In genomic region chr4:116877729-116878321, GRCm38 (mm10) we compare ENCODE assay signal across 8 mouse cellular contexts. TPM values are rescaled to one million over a fixed set of nuclear protein-coding genes. Genes with fewer than 3 reads are reported as not detected.
A peak's percentile ranks its signal among the peaks of the same experiment; 100 is the strongest.
DNase-seq lines count a peak whose midpoint lies in the region; ATAC-seq and TF ChIP-seq lines count a peak whose summit lies in the region.

No protein-coding gene starts in this region.

- peak; percentile 41 for DNase-seq in lung, embryonic 14.5 days
- DNase-seq in lung, postnatal 25 days (ENCODE audit: low spot score), result no peak
- DNase-seq in forebrain, postnatal 0 days, result no peak
- DNase-seq in induced T-regulatory cell, adult 2 months (ENCODE audit: low read depth), result peak; percentile 25
- DNase-seq in limb, embryonic 14.5 days (ENCODE audit: low spot score), result peak; percentile 18
- DNase-seq in neural tube, embryonic 10.5 days (ENCODE audit: extremely low spot score, low spot score), result peak; percentile 68
- DNase-seq in thymus, postnatal 36 days, result peak; percentile 3 to 9

- WGBS in lung, embryonic 14.5 days, result 1% methylated on average over 53 of the region's 57 CpGs
- WGBS in forebrain, postnatal 0 days, result 1% methylated on average over 48 of the region's 57 CpGs
- WGBS in limb, embryonic 14.5 days, result under 1% methylated on average over 25 of the region's 57 CpGs

- peak overlapping the region; percentile 76 for H3K4me3 ChIP-seq in lung, embryonic 14.5 days (ENCODE audit: low read depth, low read length)
- H3K4me3 ChIP-seq in brown adipose tissue, adult 24 weeks (ENCODE audit: insufficient read depth, low read depth, low read length), result peak overlapping the region; percentile 90
- peak overlapping the region; percentile 91 for H3K4me3 ChIP-seq in forebrain, postnatal 0 days (ENCODE audit: low read depth, low read length)
- peak overlapping the region; percentile 82 for H3K4me3 ChIP-seq in limb, embryonic 14.5 days (replicated peaks; ENCODE audit: low read length)

- H3K9me3 ChIP-seq in lung, embryonic 14.5 days (ENCODE audit: low read depth, low read length), result no peaks in the 10 kb centered on the region
- H3K9me3 ChIP-seq in forebrain, postnatal 0 days (ENCODE audit: low read length), result no peaks in the 10 kb centered on the region
- no peaks in the 10 kb centered on the region for H3K9me3 ChIP-seq in limb, embryonic 14.5 days (ENCODE audit: control insufficient read depth, low read length)

- TF ChIP-seq CTCF in lung, embryonic 14.5 days (IDR thresholded peaks at IDR 0.05; ENCODE audit: low read depth), result no peak
- TF ChIP-seq CTCF in forebrain, postnatal 0 days (IDR thresholded peaks at IDR 0.05; ENCODE audit: low read depth), result no peak

- no peak; the same call in 1 of the 2 replicates for ATAC-seq in lung, embryonic 14.5 days (ENCODE audit: insufficient read depth)
- ATAC-seq in forebrain, postnatal 0 days, result no peak
- no peak for ATAC-seq in limb, embryonic 14.5 days (ENCODE audit: low FRiP score, low read depth)

- H3K27me3 ChIP-seq in lung, embryonic 14.5 days (ENCODE audit: insufficient read depth, low read length), result peaks cover 31% of the 10 kb centered on the region
- no peaks in the 10 kb centered on the region for H3K27me3 ChIP-seq in forebrain, postnatal 0 days (ENCODE audit: insufficient read depth, low read length)
- H3K27me3 ChIP-seq in limb, embryonic 14.5 days (ENCODE audit: control insufficient read depth, insufficient read depth, low read length), result peaks cover 18% of the 10 kb centered on the region

- no peak for TF ChIP-seq POLR2A in limb, embryonic 14.5 days (IDR thresholded peaks at IDR 0.05; ENCODE audit: borderline replicate concordance, extremely low read depth, insufficient read depth, insufficient read length)

- peak overlapping the region; percentile 68 for H3K9ac ChIP-seq in lung, embryonic 14.5 days
- H3K9ac ChIP-seq in forebrain, postnatal 0 days, result peak overlapping the region; percentile 82
- peak overlapping the region; percentile 65 for H3K9ac ChIP-seq in limb, embryonic 14.5 days (ENCODE audit: low read depth, low read length, severe bottlenecking)

- H3K4me2 ChIP-seq in lung, embryonic 14.5 days, result peak overlapping the region; percentile 97
- peak overlapping the region; percentile 70 for H3K4me2 ChIP-seq in forebrain, postnatal 0 days (ENCODE audit: low read depth)
- peak overlapping the region; percentile 95 for H3K4me2 ChIP-seq in limb, embryonic 14.5 days (replicated peaks; ENCODE audit: low read depth, low read length, severe bottlenecking)

- no peaks in the 10 kb centered on the region for H3K36me3 ChIP-seq in lung, embryonic 14.5 days (ENCODE audit: insufficient read depth)
- H3K36me3 ChIP-seq in forebrain, postnatal 0 days (ENCODE audit: insufficient read depth), result no peaks in the 10 kb centered on the region
- no peaks in the 10 kb centered on the region for H3K36me3 ChIP-seq in limb, embryonic 14.5 days (ENCODE audit: control insufficient read depth, insufficient read depth, low read length)

- 0 out of 2 replicates have a peak overlapping the region, but pooled peaks have one; percentile 84 for H3K27ac ChIP-seq in lung, embryonic 14.5 days (ENCODE audit: low read depth)
- H3K27ac ChIP-seq in brown adipose tissue, adult 24 weeks (replicated peaks; ENCODE audit: low read depth, low read length), result no peak overlapping the region
- peak overlapping the region; percentile 95 for H3K27ac ChIP-seq in forebrain, postnatal 0 days (ENCODE audit: low read depth, low read length)
- no peak overlapping the region for H3K27ac ChIP-seq in limb, embryonic 14.5 days (replicated peaks; ENCODE audit: low read depth, low read length)

- no peaks in the 10 kb centered on the region for H3K4me1 ChIP-seq in lung, embryonic 14.5 days (ENCODE audit: insufficient read depth)
- H3K4me1 ChIP-seq in brown adipose tissue, adult 24 weeks (ENCODE audit: control insufficient read depth, insufficient read depth, insufficient read length, low read length), result no peaks in the 10 kb centered on the region
- no peaks in the 10 kb centered on the region; the same call in 1 of the 2 replicates for H3K4me1 ChIP-seq in forebrain, postnatal 0 days (ENCODE audit: insufficient read depth)
- no peaks in the 10 kb centered on the region for H3K4me1 ChIP-seq in limb, embryonic 14.5 days (ENCODE audit: control insufficient read depth, insufficient read depth, low read length)

RNA-seq across cellular contexts. Expression of gene Zswim5, which starts 0.6 kb away (rescaled TPM):
- 0.47 and 0.79 TPM in 2 replicates for polyA plus RNA-seq in lung, embryonic 14.5 days (2014; fragmentation: Nextera tagmentation; extraction: Ambion mirVana)
- polyA plus RNA-seq in brown adipose tissue, adult 24 weeks (2012; ENCODE audit: insufficient read depth, insufficient read length, missing spikeins), result 0.79 and 1.2 TPM in 2 replicates
- total RNA-seq in forebrain, postnatal 0 days (2014; rRNA removed), result 17.4 and 25.3 TPM in 2 replicates
- 1.9 and 2.4 TPM in 2 replicates for polyA plus RNA-seq in forebrain, postnatal 0 days (2015; fragmentation: Nextera tagmentation; extraction: Ambion mirVana)
- polyA plus RNA-seq in limb, embryonic 14.5 days (2012; rRNA removed), result 1.0 and 1.2 TPM in 2 replicates
- 0.23 and 0.58 TPM in 2 replicates for polyA plus RNA-seq in limb, embryonic 14.5 days (2014; fragmentation: Nextera tagmentation; extraction: Ambion mirVana)

RNA-seq across cellular contexts. Expression of gene Hpdl, which starts 56.3 kb away (rescaled TPM):
- polyA plus RNA-seq in lung, embryonic 14.5 days (2014; fragmentation: Nextera tagmentation; extraction: Ambion mirVana), result 0.71 and 0.91 TPM in 2 replicates
- 6.5 and 10.3 TPM in 2 replicates for polyA plus RNA-seq in brown adipose tissue, adult 24 weeks (2012; ENCODE audit: insufficient read depth, insufficient read length, missing spikeins)
- 0.38 and 0.43 TPM in 2 replicates for total RNA-seq in forebrain, postnatal 0 days (2014; rRNA removed)
- 0.74 and 0.78 TPM in 2 replicates for polyA plus RNA-seq in forebrain, postnatal 0 days (2015; fragmentation: Nextera tagmentation; extraction: Ambion mirVana)
- 0.57 and 0.79 TPM in 2 replicates for polyA plus RNA-seq in limb, embryonic 14.5 days (2012; rRNA removed)
- polyA plus RNA-seq in limb, embryonic 14.5 days (2014; fragmentation: Nextera tagmentation; extraction: Ambion mirVana), result 0.39 and 1.1 TPM in 2 replicates

Comparison
In these comparisons a context has a peak if more than half of its experiments do, and no peak if none do; other contexts are left out.
1. DNase-seq: peak in lung, embryonic 14.5 days (single experiment), induced T-regulatory cell, adult 2 months (single experiment), limb, embryonic 14.5 days (single experiment), neural tube, embryonic 10.5 days (single experiment) and thymus, postnatal 36 days (2 of 2); none in lung, postnatal 25 days (single experiment) and forebrain, postnatal 0 days (single experiment).
2. H3K27ac ChIP-seq: peak in lung, embryonic 14.5 days (single experiment) and forebrain, postnatal 0 days (single experiment); none in brown adipose tissue, adult 24 weeks (single experiment) and limb, embryonic 14.5 days (single experiment).
3. Peak in every context shown above with its lines, with median percentiles within 50 percentile points of each other: H3K4me2 ChIP-seq, H3K4me3 ChIP-seq and H3K9ac ChIP-seq.